Mouse (Mus musculus) layer of hippocampus, adult 9-10 months (tissue): ENCODE measurements at regions not wholly inside any gene's neighbourhood (a gene's known extent, or its start where the extent isn't known, plus 50 kb on each side); places are given as distances from the start of the nearest gene placed in this dataset.
A peak's percentile ranks its signal among the peaks of the same experiment; 100 is the strongest.
"Not testable (repeated sequence)": the region's sequence is repeated elsewhere in the genome, so short reads cannot be mapped to it uniquely, and the experiment has no call there.

Experiments
- DNase-seq: peaks from one replicate; pipeline ENCODE4 v3.0.0; 2022; ENCODE audit warnings: low spot score

GRCm38 (mm10) chr4:64432097-64432496 lies 385.3 kb upstream of the Tnc start:
- no peak for DNase-seq

GRCm38 (mm10) chr4:64437744-64438594 lies 391.2 kb upstream of the Tnc start:
- no peak for DNase-seq

GRCm38 (mm10) chr4:64451442-64451841 lies 404.6 kb upstream of the Tnc start:
- no peak for DNase-seq

- no peak for DNase-seq
Measured at GRCm38 (mm10) chr4:64451946-64452345, 405.1 kb upstream of the Tnc start.

GRCm38 (mm10) chr4:64492260-64492962 lies 445.6 kb upstream of the Tnc start:
- peak; percentile 3 for DNase-seq

- not testable (repeated sequence) for DNase-seq
Measured at GRCm38 (mm10) chr4:64497759-64498158, 450.9 kb upstream of the Tnc start.

GRCm38 (mm10) chr4:64500635-64501395 lies 454.0 kb upstream of the Tnc start:
- DNase-seq, result peak; percentile 22

- no peak for DNase-seq
Measured at GRCm38 (mm10) chr4:64521883-64522282, 475.1 kb upstream of the Tnc start.

GRCm38 (mm10) chr4:64527724-64528332 lies 481.0 kb upstream of the Tnc start:
- DNase-seq, result no peak

- DNase-seq, result peak; percentile 26
Measured at GRCm38 (mm10) chr4:64530585-64530984, 483.8 kb upstream of the Tnc start.

GRCm38 (mm10) chr4:64533019-64533418 lies 486.2 kb upstream of the Tnc start:
- DNase-seq, result no peak

GRCm38 (mm10) chr4:64535554-64536253 lies 488.9 kb upstream of the Tnc start:
- DNase-seq, result no peak

GRCm38 (mm10) chr4:64538009-64538408 lies 491.2 kb upstream of the Tnc start:
- DNase-seq, result no peak

GRCm38 (mm10) chr4:64544576-64545185 lies 497.9 kb upstream of the Tnc start:
- no peak for DNase-seq

- DNase-seq, result no peak
Measured at GRCm38 (mm10) chr4:64546386-64546785, 499.6 kb upstream of the Tnc start.

- no peak for DNase-seq
Measured at GRCm38 (mm10) chr4:64562511-64562910, 515.7 kb upstream of the Tnc start.

GRCm38 (mm10) chr4:64563996-64564395 lies 517.2 kb upstream of the Tnc start:
- no peak for DNase-seq

- DNase-seq, result no peak
Measured at GRCm38 (mm10) chr4:64570666-64571065, 523.9 kb upstream of the Tnc start.

- DNase-seq, result no peak
Measured at GRCm38 (mm10) chr4:64575901-64576300, 529.1 kb upstream of the Tnc start.

GRCm38 (mm10) chr4:64595014-64595599 lies 528.9 kb upstream of the Pappa start:
- DNase-seq, result no peak

GRCm38 (mm10) chr4:64598465-64598864 lies 525.5 kb upstream of the Pappa start:
- DNase-seq, result peak; percentile 20
